Mouse (Mus musculus) forebrain, embryonic 16.5 days (tissue): Measurements from ENCODE around the gene Katnbl1. TPM values are rescaled to one million over a fixed set of nuclear protein-coding genes. Genes with fewer than 3 reads are reported as not detected.

Experiments used
- ATAC-seq: fragments of 200-750 bp; cut with Nextera tagmentation; 2 replicates; pipeline ENCODE4 v1.8.0; 2017; ENCODE audit warnings: mild to moderate bottlenecking, moderate library complexity
- H3K27ac ChIP-seq: fragments of 300-500 bp; sonication (generic); 2 replicates; pipeline ENCODE4 v1.5.1; 2014; ENCODE audit warnings: low read length, control low read depth
- H3K27me3 ChIP-seq: fragments of 300-500 bp; sonication (generic); replicated peaks from 2 replicates; pipeline ENCODE4 v1.6.1; 2014; ENCODE audit warnings: low read length; ENCODE audit not compliant: control insufficient read depth, insufficient read depth
- H3K36me3 ChIP-seq: fragments of 300-500 bp; sonication (generic); 2 replicates; pipeline ENCODE4 v1.6.1; 2014; ENCODE audit not compliant: control insufficient read depth, insufficient read depth
- H3K4me1 ChIP-seq: fragments of 300-500 bp; sonication (generic); replicated peaks from 2 replicates; pipeline ENCODE4 v1.6.1; 2014; ENCODE audit warnings: low read length; ENCODE audit not compliant: control insufficient read depth, insufficient read depth
- H3K4me2 ChIP-seq: fragments of 300-500 bp; sonication (generic); 2 replicates; pipeline ENCODE4 v1.6.1; 2014; ENCODE audit warnings: mild to moderate bottlenecking, low read length, control low read depth
- H3K4me3 ChIP-seq: fragments of 300-500 bp; sonication (generic); replicated peaks from 2 replicates; pipeline ENCODE4 v1.5.1; 2014; ENCODE audit warnings: mild to moderate bottlenecking, low read length, control low read depth
- H3K9ac ChIP-seq: fragments of 300-500 bp; sonication (generic); replicated peaks from 2 replicates; pipeline ENCODE4 v1.6.1; 2014; ENCODE audit warnings: low read depth, low read length, control low read depth
- H3K9me3 ChIP-seq: fragments of 300-500 bp; sonication (generic); 2 replicates; pipeline ENCODE4 v1.6.1; 2016; ENCODE audit warnings: low read length; ENCODE audit not compliant: control insufficient read depth
- WGBS: fragments of 180-500 bp; shearing (Covaris S2); extraction: QIAGEN DNeasy Blood & Tissue Kit; methylation state at CpG from one replicate; pipeline ENCODE4 v1.1.7; 2014; 5-methylcytosine and 5-hydroxymethylcytosine counted together
- polyA plus RNA-seq: library from polyadenylated mRNA; unstranded; fragments of >200 nt; fragmentation: Nextera tagmentation; extraction: Ambion mirVana; gene quantifications from 2 replicates; pipeline ENCODE4 v1.2.1, GENCODE M21; 2015

Gene Katnbl1
- polyA plus RNA-seq = 43.4 and 51.0 TPM in 2 replicates

GRCm38 (mm10) chr2:112378973-112379898 is at the start of gene Katnbl1:
TSS of gene Katnbl1 (plus strand) at chr2:112379211.
- ATAC-seq = peak; percentile 99
- Histone ChIP-seq H3K27me3 (no peaks in the 10 kb centered on the region), H3K9ac (peak within 1 kb of the TSS; percentile 99), H3K4me3 (peak within 1 kb of the TSS; percentile 98), H3K4me1 (peaks cover 12% of the 10 kb centered on the region), H3K9me3 (no peaks in the 10 kb centered on the region), H3K27ac (peak within 1 kb of the TSS; percentile 83), H3K36me3 (no peaks in the 10 kb centered on the region), H3K4me2 (peak within 1 kb of the TSS; percentile 70)
- under 1% methylated on average over 63 of the region's 72 CpGs for WGBS

GRCm38 (mm10) chr2:112332051-112332898 is 46.7 kb upstream of the Katnbl1 start:
- Histone ChIP-seq H3K36me3 (peaks cover 7% of the 10 kb centered on the region; the same call in 1 of the 2 replicates), H3K4me2 (no peak overlapping the region), H3K9me3 (no peaks in the 10 kb centered on the region), H3K4me1 (no peaks in the 10 kb centered on the region), H3K27me3 (no peaks in the 10 kb centered on the region), H3K27ac (no peak overlapping the region), H3K4me3 (no peak overlapping the region), H3K9ac (no peak overlapping the region)
- WGBS = 76% methylated on average over 4 of the region's 4 CpGs
- ATAC-seq = no peak

- no peak overlapping the region for H3K27ac ChIP-seq
- no peaks in the 10 kb centered on the region for H3K4me1 ChIP-seq
- H3K36me3 ChIP-seq = peaks cover 21% of the 10 kb centered on the region
- H3K27me3 ChIP-seq = no peaks in the 10 kb centered on the region
- WGBS = 95% methylated on average over 6 of the region's 6 CpGs
- no peak overlapping the region for H3K4me3 ChIP-seq
- H3K4me2 ChIP-seq = no peak overlapping the region
- no peak for ATAC-seq
- H3K9me3 ChIP-seq = no peaks in the 10 kb centered on the region
- H3K9ac ChIP-seq = no peak overlapping the region
Measured at GRCm38 (mm10) chr2:112337211-112337610, 41.8 kb upstream of the Katnbl1 start.

GRCm38 (mm10) chr2:112339736-112340135 is 39.3 kb upstream of the Katnbl1 start:
- Histone ChIP-seq H3K9ac (no peak overlapping the region), H3K9me3 (no peaks in the 10 kb centered on the region), H3K4me3 (no peak overlapping the region), H3K27me3 (no peaks in the 10 kb centered on the region), H3K4me1 (no peaks in the 10 kb centered on the region), H3K36me3 (peaks cover 29% of the 10 kb centered on the region), H3K4me2 (no peak overlapping the region), H3K27ac (no peak overlapping the region)
- WGBS = 91% methylated on average over 2 of the region's 2 CpGs
- no peak for ATAC-seq

GRCm38 (mm10) chr2:112341117-112341516 is 37.9 kb upstream of the Katnbl1 start:
- 75% methylated on average over 3 of the region's 3 CpGs for WGBS
- H3K27me3 ChIP-seq = no peaks in the 10 kb centered on the region
- peaks cover 26% of the 10 kb centered on the region for H3K36me3 ChIP-seq
- no peak overlapping the region for H3K27ac ChIP-seq
- H3K4me1 ChIP-seq = no peaks in the 10 kb centered on the region
- no peak overlapping the region for H3K4me3 ChIP-seq
- no peak for ATAC-seq
- no peaks in the 10 kb centered on the region for H3K9me3 ChIP-seq
- H3K4me2 ChIP-seq = no peak overlapping the region
- H3K9ac ChIP-seq = no peak overlapping the region

GRCm38 (mm10) chr2:112348246-112348645 is 30.8 kb upstream of the Katnbl1 start:
- WGBS = 93% methylated on average over 3 of the region's 3 CpGs
- H3K9me3 ChIP-seq = no peaks in the 10 kb centered on the region
- no peak overlapping the region for H3K27ac ChIP-seq
- no peak for ATAC-seq
- H3K27me3 ChIP-seq = no peaks in the 10 kb centered on the region
- H3K4me1 ChIP-seq = no peaks in the 10 kb centered on the region
- no peak overlapping the region for H3K4me3 ChIP-seq
- peaks cover 16% of the 10 kb centered on the region; the same call in 1 of the 2 replicates for H3K36me3 ChIP-seq
- H3K9ac ChIP-seq = no peak overlapping the region
- no peak overlapping the region for H3K4me2 ChIP-seq

- Histone ChIP-seq H3K4me3 (no peak overlapping the region), H3K27me3 (no peaks in the 10 kb centered on the region), H3K9me3 (no peaks in the 10 kb centered on the region), H3K4me2 (no peak overlapping the region), H3K36me3 (peaks cover 32% of the 10 kb centered on the region), H3K27ac (no peak overlapping the region), H3K9ac (no peak overlapping the region), H3K4me1 (no peaks in the 10 kb centered on the region)
- ATAC-seq = no peak
- WGBS = 82% methylated on average over 7 of the region's 7 CpGs
Measured at GRCm38 (mm10) chr2:112353685-112354455, 25.1 kb upstream of the Katnbl1 start.

GRCm38 (mm10) chr2:112359611-112360010 is 19.4 kb upstream of the Katnbl1 start:
- Histone ChIP-seq H3K4me3 (no peak overlapping the region), H3K9ac (no peak overlapping the region), H3K9me3 (no peaks in the 10 kb centered on the region), H3K36me3 (peaks cover 39% of the 10 kb centered on the region), H3K27me3 (no peaks in the 10 kb centered on the region), H3K4me1 (no peaks in the 10 kb centered on the region), H3K27ac (no peak overlapping the region), H3K4me2 (no peak overlapping the region)
- 0 out of 2 replicates have a peak, but pooled peaks have one; percentile 18 for ATAC-seq
- WGBS = 65% methylated on average over 2 of the region's 2 CpGs
